Mouse (Mus musculus) layer of hippocampus, adult 8-10 months (tissue): Measurements from ENCODE around the gene Rilpl1. TPM values are rescaled to one million over a fixed set of nuclear protein-coding genes. Genes with fewer than 3 reads are reported as not detected.
A peak's percentile ranks its signal among the peaks of the same experiment; 100 is the strongest.

Source experiments
- DNase-seq, 2 experiments: peaks; one replicate each; pipeline ENCODE4 v3.0.0; 2022; ENCODE audit warnings: low spot score in 2 of 2
- total RNA-seq, 4 experiments: library from RNA; stranded (reverse); gene quantifications; 2 replicates each; pipeline ENCODE4 v1.2.4; 2022

Gene Rilpl1
- total RNA-seq, 4 experiments from 2014 or later: 67.1 to 69.2 (median 68.8) TPM

DNA sequence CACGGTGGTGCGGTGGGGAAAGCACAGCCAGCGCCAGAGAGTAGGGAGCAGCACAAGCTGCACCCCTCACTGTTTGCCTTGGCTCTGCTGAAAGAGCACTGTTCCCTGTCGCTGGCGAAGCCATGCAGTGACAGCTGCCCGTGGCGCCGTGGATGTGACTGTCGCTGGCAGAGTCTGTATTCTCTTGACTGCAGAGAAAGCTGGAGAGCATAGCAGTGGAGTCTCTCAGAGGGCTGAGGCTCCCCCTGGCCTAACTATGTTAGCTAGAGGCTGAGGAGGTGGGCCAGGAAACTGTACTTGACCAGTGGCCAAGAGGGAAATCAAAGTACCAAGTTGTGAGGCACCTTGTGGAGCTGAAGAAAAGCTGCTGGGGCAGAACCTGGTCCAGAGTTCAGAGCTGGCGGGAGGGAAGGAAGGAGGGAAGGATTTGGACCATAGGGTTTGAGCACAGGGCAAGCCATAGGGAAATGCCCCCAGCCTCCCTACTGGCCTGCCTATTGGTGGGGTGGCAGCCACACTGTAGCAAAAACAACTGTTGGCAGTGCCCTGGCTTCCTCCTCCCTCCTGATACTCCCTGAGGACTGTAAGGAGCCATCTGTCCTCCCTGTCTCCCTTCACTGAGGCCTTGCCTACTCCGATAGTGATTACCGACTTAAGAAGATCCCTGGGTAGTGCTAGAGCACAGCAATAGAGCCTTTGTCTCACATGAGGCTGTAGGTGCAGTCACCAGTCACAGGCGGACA, 77.7 kb downstream of the Rilpl1 start:
- peak; percentile 80 to 83 for DNase-seq

DNA sequence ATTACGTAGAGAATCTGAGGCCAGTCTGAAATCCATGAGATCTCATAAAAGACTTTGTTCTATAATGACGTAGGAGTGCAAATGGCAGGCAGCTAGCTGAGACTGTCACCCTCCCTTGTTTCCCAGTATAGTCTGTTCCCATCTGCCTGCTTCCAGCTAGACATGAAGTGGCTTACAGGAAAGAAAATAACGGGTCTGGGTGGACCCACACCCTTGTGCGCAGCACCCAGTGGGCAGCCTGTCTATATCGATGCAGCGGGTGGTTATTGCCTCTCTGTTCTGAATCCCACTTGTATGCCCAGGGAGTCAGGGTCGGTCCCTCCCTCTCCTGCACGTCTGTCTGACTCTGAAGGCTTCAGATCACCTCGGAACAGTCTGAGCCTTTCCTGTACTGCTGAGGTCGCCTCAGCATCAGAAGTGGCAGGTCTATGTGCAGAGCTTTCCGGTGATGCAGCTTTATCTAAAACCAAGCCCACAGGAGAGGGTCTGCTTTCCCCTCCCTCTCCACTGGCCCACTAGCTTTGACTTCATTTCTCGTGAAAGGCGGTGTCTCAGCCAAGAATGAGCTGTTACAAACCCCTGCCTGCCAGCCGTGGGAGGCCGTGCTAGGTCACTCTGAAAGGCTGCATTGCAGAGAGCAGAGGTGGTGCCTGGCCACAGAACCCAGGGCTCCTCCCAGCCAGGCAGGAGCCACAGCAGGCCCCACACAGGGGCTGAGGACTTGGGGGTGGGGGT, 78.5 kb downstream of the Rilpl1 start:
- peak in 1 of 2 experiments; percentile 50 for DNase-seq

DNA sequence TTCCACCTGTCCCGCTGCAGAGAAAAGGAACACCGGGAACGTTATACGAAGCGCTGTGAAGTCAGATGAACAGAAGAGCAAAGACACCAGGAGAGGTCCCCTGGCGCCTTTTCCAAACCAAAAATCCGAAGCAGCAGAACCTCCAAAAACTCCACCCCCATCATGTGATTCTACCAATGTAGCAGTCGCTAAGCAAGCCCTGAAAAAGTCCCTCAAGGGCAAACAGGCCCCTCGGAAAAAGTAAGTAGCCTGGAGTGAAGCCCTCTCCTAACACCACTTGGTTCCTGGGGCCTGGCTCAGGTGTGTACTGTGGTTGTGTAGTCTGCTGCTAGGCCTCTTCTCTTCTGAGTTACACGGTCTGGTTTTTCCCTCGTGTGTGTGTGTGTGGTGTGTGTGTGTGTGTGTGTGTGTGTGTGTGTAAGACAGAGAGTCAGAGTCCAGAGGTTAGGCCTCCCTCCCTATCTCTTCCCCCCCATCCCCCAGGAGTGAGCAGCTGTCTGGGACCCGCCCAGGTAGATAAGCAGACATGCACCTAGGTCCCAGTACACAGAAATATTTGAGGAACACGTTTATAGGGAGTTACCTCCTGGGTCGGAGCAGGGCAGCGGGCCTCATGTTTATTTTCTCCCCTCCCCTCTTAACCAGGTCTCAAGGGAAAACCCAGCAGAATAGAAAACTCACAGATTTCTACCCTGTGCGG, 80.4 kb downstream of the Rilpl1 start:
- DNase-seq: no peak

- DNase-seq: no peak
Measured at GRCm38 (mm10) chr5:124450051-124450450, 81.1 kb downstream of the Rilpl1 start.

DNA sequence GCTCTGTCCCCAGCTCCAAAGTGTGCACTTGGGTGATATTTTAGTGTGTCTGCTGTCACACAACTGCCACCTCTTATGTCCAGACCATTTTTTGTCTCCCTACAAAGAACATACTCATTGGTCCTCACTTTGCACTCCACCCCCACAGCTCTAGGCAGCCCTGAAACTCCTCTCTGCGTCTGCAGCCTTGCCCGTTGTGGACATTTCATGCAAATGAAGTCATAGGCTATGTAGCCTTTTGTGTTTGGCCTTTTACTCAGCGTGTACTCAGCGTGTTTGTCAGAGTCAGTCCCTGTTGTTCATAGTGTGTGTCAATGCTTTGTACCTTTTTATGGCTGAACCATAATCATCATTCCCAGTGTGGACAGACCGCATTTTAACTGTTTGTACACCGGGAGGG, 81.7 kb downstream of the Rilpl1 start:
- DNase-seq: no peak

DNA sequence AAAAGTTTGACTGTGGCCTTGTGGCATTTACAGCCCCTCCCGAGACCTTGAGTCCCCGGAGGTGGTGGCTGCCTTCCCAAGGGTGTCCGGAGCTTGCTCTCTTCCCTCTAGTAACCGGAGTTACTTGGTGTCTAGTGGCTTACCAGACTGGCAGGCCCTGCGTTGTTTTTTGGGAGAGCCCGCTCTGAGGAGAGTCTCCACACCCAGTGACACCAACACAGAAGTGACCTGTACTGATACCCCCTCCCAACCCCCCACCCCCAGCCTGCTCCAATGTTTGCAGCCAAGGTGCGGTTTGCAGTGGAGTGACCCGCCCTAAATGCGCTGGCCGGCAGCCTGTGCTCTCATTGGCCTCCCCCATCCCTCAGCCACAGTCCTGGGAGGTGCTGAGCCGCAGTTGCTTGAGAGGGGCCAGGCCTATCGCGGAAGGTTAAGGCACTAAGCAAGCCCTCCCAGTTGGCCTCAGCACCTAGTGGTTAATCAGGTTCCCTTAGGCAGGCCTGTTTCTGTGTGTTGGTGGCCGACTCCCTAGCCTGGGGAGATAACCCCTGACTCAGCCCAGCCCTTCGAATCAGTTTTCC, 84.8 kb downstream of the Rilpl1 start:
- no peak for DNase-seq

DNA sequence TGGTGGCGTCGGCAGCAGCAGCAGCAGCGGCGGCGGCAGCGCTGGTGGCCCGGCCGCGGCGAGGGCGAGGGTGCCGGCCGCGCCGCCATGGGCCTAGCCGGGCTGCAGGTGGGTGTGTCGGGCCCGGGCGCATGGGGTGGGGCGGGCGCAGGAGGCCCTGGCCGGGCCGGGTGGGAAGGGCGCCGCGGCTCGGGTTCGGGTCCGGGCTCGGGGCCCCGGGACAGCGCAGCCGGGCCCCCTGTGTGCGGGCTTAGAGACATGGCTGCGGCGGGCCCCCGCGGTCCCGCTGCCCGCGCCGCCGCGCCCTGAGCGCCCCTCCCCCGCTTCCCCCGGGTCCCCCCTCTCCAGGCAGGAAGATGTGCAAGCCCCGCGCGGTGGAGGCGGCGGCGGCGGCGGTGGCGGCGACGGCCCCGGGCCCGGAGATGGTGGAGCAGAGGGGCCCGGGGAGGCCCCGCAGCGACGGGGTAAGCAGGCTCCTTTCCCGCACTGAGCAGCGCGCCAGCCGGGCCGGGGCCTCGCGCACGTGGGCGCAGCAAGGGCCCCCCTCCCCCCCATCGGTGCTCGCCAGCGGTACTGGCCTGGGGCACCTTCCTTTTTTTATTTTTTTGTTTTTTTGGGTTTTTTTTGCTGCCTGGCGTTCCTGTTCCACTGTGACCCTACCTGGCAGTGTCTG, 85.4 kb downstream of the Rilpl1 start:
- DNase-seq: no peak

- peak in 1 of 2 experiments; percentile 25 for DNase-seq
Measured at GRCm38 (mm10) chr5:124444661-124445561, 86.3 kb downstream of the Rilpl1 start.

GRCm38 (mm10) chr5:124444208-124444607, 87.0 kb downstream of the Rilpl1 start:
- DNase-seq: no peak

Other genes with a start within 250 kb of the Rilpl1 start
- 10 to 100 TPM; 17.5 to 26.2 (median 24.9) TPM for gene Mphosph9, start 203.4 kb downstream of the Rilpl1 start, total RNA-seq
- gene 2810006K23Rik, start 203.3 kb downstream of the Rilpl1 start, total RNA-seq: 10 to 100 TPM; 12.3 to 17.1 (median 14.6) TPM
- 100 to 1,000 TPM in 2 of 4 experiments, 10 to 100 TPM in 2; 92.2 to 111 (median 102) TPM for gene Cdk2ap1, start 168.3 kb downstream of the Rilpl1 start, total RNA-seq
- 100 to 1,000 TPM; 135 to 183 (median 148) TPM for gene Sbno1, start 105.4 kb downstream of the Rilpl1 start, total RNA-seq
- gene Kmt5a, start 91.5 kb downstream of the Rilpl1 start, total RNA-seq: 10 to 100 TPM; 58.2 to 72.4 (median 64.4) TPM
- gene Rilpl2, start 53.0 kb downstream of the Rilpl1 start, total RNA-seq: 10 to 100 TPM; 15.5 to 21.0 (median 17.2) TPM
- gene Snrnp35, start 48.3 kb downstream of the Rilpl1 start, total RNA-seq: 10 to 100 TPM; 25.7 to 31.5 (median 28.6) TPM
- 100 to 1,000 TPM; 100 to 117 (median 109) TPM for gene Tmed2, start 9.3 kb upstream of the Rilpl1 start, total RNA-seq
- 10 to 100 TPM; 27.5 to 36.8 (median 29.6) TPM for gene Ddx55, start 21.5 kb upstream of the Rilpl1 start, total RNA-seq
- gene Eif2b1, start 47.7 kb upstream of the Rilpl1 start, total RNA-seq: 10 to 100 TPM; 34.2 to 36.9 (median 35.2) TPM
- gene Gtf2h3, start 47.7 kb upstream of the Rilpl1 start, total RNA-seq: 10 to 100 TPM; 28.9 to 36.7 (median 31.6) TPM
- 10 to 100 TPM; 58.9 to 66.3 (median 61.6) TPM for gene Atp6v0a2, start 97.2 kb upstream of the Rilpl1 start, total RNA-seq
- 1 to 10 TPM in 2 of 4 experiments, under 1 TPM in 2; 0.56 to 1.5 (median 0.92) TPM for gene Dnah10, start 193.7 kb upstream of the Rilpl1 start, total RNA-seq